Mouse (Mus musculus): ENCODE measurements around the gene St3gal3. TPM values are rescaled to one million over a fixed set of nuclear protein-coding genes. Genes with fewer than 3 reads are reported as not detected.

St3gal3 gene
- total and polyA plus RNA-seq, 3 experiments, result 6.9 to 13.8 (median 13.4) TPM

DNA sequence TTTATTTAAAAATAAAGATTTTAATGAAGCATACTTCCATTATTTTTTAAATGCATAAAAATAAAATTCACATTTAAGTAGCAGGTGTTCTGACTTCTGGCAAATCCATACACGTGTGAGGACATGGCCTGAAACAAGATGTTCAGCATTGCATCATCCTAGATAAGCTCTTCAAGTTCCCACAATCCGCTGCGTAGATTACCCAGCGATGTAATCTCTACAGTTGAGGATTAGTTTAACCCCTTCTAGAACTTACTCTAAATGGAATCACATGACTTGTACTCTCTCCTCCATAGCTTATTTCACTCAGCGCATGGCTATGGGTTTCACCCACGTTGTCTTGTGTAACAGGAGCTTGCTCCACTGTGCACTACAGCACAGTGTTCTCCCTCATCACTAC lies 33.2 kb downstream of the St3gal3 start:
- peaks cover 6% of the 10 kb centered on the region for H3K4me1 ChIP-seq (ENCODE audit: insufficient read depth, low read depth, low read length)
- DNase-seq (ENCODE audit: low spot score) (no peak), ATAC-seq (ENCODE audit: extremely low read depth, insufficient number of reproducible peaks, low FRiP score, poor library complexity, severe bottlenecking) (no peak)
- TF ChIP-seq TAL1 (conservative IDR thresholded peaks at IDR 0.05; ENCODE audit: low read depth, low read length) (no peak), CTCF (IDR thresholded peaks at IDR 0.05; ENCODE audit: low read depth, low read length) (no peak), GATA2 (IDR thresholded peaks at IDR 0.05; ENCODE audit: borderline replicate concordance, low read depth, low read length) (no peak), GATA1 (IDR thresholded peaks at IDR 0.05; ENCODE audit: borderline replicate concordance, low read length) (no peak), POLR2AphosphoS5 (IDR thresholded peaks at IDR 0.05; ENCODE audit: insufficient replicate concordance, low read depth, low read length) (no peak)
- peaks cover 69% of the 10 kb centered on the region for H3K36me3 ChIP-seq (replicated peaks)
- no peak overlapping the region for H3K4me3 ChIP-seq (ENCODE audit: low read depth, low read length)
- H3K27me3 ChIP-seq (ENCODE audit: insufficient read depth, low read length), result no peaks in the 10 kb centered on the region
- H3K9me3 ChIP-seq (replicated peaks), result no peaks in the 10 kb centered on the region

DNA sequence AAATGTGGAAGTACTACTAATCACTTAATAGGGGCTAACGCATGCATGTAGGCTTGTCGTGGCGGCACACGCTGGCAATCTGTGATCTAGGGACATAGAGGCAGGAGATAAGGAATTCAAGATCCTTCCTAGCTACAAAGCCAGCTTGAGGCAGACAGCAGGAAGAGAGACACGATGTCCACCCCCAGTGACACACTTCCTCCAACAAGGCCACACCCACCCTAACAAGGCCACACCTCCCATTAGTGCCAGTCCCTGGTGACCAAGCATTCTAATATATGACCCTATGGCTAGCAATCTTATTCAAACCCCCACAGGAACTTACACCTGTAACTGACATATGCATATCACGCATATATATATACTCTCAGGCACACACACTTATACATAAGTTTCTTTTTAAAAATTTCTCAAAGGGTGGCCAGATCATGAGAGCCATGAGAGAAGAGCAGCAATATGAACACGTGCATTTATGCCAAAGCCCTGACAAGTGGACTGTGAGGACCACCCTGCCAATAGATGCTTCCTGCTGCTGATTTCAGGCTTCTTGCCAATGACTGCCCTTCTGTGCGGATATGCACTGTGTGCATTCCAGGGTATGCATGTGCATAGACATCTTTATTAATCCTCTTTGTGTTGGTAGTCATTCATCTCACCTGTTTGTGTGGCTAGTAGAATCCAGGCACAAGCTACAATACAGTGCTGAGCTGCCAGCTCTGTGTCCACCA lies 34.9 kb downstream of the St3gal3 start:
- Histone ChIP-seq H3K4me3 (ENCODE audit: low read depth, low read length) (no peak overlapping the region), H3K27me3 (ENCODE audit: insufficient read depth, low read length) (no peaks in the 10 kb centered on the region), H3K9me3 (replicated peaks) (no peaks in the 10 kb centered on the region), H3K4me1 (ENCODE audit: insufficient read depth, low read depth, low read length) (peaks cover 6% of the 10 kb centered on the region), H3K36me3 (replicated peaks) (peaks cover 64% of the 10 kb centered on the region)
- no peak for ATAC-seq (ENCODE audit: extremely low read depth, insufficient number of reproducible peaks, low FRiP score, poor library complexity, severe bottlenecking)
- DNase-seq (ENCODE audit: low spot score), result no peak
- TF ChIP-seq TAL1 (conservative IDR thresholded peaks at IDR 0.05; ENCODE audit: low read depth, low read length) (no peak), POLR2AphosphoS5 (IDR thresholded peaks at IDR 0.05; ENCODE audit: insufficient replicate concordance, low read depth, low read length) (no peak), CTCF (IDR thresholded peaks at IDR 0.05; ENCODE audit: low read depth, low read length) (no peak), GATA2 (IDR thresholded peaks at IDR 0.05; ENCODE audit: borderline replicate concordance, low read depth, low read length) (no peak), GATA1 (IDR thresholded peaks at IDR 0.05; ENCODE audit: borderline replicate concordance, low read length) (no peak)

DNA sequence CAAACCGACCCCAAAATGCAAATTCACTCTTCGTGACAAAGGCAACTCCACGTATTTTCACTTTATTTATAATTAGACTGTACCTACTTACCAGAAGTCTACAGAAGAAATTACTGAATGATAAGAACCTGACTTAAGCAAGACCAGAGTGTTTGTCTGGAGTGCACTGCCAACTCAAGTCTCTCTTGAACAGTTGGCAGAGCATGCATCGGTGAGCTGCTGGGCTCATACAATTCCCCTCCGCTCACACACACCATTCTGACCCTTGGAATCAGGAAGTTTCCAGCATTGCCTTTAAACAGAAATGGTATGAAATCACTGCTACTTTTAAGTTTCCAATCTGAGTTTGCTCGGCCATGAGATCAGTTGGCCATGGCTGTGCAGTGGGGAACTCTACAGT lies 36.1 kb downstream of the St3gal3 start:
- peaks cover 69% of the 10 kb centered on the region for H3K36me3 ChIP-seq (replicated peaks)
- no peak overlapping the region for H3K4me3 ChIP-seq (ENCODE audit: low read depth, low read length)
- H3K27me3 ChIP-seq (ENCODE audit: insufficient read depth, low read length), result no peaks in the 10 kb centered on the region
- no peak for ATAC-seq (ENCODE audit: extremely low read depth, insufficient number of reproducible peaks, low FRiP score, poor library complexity, severe bottlenecking)
- no peaks in the 10 kb centered on the region for H3K9me3 ChIP-seq (replicated peaks)
- peaks cover 6% of the 10 kb centered on the region for H3K4me1 ChIP-seq (ENCODE audit: insufficient read depth, low read depth, low read length)
- TF ChIP-seq POLR2AphosphoS5 (IDR thresholded peaks at IDR 0.05; ENCODE audit: insufficient replicate concordance, low read depth, low read length), result no peak
- no peak for TF ChIP-seq TAL1 (conservative IDR thresholded peaks at IDR 0.05; ENCODE audit: low read depth, low read length)
- no peak for TF ChIP-seq GATA2 (IDR thresholded peaks at IDR 0.05; ENCODE audit: borderline replicate concordance, low read depth, low read length)
- no peak for DNase-seq (ENCODE audit: low spot score)

DNA sequence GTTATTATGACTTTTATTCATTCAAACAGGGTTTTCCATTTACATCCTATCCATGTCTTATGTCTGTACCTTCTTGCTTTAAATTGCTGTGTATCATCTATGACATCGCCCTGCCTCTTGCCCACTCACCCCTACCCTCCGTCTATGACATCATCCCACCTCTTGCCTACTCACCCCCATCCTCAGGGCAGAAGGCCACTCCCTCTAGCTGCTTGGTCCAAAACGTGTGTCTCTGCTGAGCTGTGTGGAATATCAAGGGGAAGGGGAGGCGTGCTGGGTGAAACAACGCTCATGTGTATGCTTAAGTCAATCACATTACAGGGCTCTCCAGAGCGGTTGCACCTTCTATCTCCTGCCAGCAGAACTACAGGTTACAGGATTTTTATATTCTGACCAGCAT lies 38.6 kb downstream of the St3gal3 start:
- H3K4me3 ChIP-seq (ENCODE audit: low read depth, low read length), result no peak overlapping the region
- ATAC-seq (ENCODE audit: extremely low read depth, insufficient number of reproducible peaks, low FRiP score, poor library complexity, severe bottlenecking) (no peak), DNase-seq (ENCODE audit: low spot score) (no peak)
- H3K9me3 ChIP-seq (replicated peaks), result no peaks in the 10 kb centered on the region
- H3K27me3 ChIP-seq (ENCODE audit: insufficient read depth, low read length), result no peaks in the 10 kb centered on the region
- TF ChIP-seq CTCF (IDR thresholded peaks at IDR 0.05; ENCODE audit: low read depth, low read length) (no peak), TAL1 (conservative IDR thresholded peaks at IDR 0.05; ENCODE audit: low read depth, low read length) (no peak), GATA1 (IDR thresholded peaks at IDR 0.05; ENCODE audit: borderline replicate concordance, low read length) (no peak), POLR2AphosphoS5 (IDR thresholded peaks at IDR 0.05; ENCODE audit: insufficient replicate concordance, low read depth, low read length) (no peak), GATA2 (IDR thresholded peaks at IDR 0.05; ENCODE audit: borderline replicate concordance, low read depth, low read length) (no peak)
- H3K36me3 ChIP-seq (replicated peaks), result peaks cover 58% of the 10 kb centered on the region
- H3K4me1 ChIP-seq (ENCODE audit: insufficient read depth, low read depth, low read length), result peaks cover 6% of the 10 kb centered on the region

DNA sequence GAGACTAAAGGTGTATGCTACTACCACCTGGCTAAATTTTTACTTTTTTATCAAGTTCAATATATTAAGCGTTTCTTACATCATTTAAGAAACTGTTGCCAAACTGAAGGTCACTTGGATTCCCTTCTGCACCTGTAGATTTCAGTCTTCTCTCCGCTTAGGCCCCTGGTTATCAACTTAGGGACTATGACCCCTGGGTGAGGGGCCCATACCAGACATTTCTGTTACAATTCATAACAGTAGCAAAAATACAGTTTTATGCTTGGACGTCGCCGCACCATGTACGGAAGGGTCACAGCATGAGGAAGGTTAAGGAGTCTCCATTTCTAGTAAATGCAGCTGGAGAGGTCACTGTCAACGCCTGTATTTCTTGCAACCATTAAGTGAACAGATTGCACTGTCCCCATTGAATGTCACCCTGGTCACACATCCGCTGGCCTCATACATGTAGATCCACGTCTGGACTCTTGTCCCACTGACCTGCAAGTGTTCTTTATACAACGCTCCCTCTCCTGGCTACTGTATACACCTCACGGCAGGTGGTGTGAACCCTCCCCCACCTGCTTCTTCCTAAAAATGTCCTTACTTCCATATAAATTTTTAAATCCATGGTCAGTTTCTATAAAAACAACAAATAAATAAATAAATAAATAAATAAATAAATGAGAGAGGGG lies 41.8 kb downstream of the St3gal3 start:
- Histone ChIP-seq H3K9me3 (replicated peaks) (no peaks in the 10 kb centered on the region), H3K36me3 (replicated peaks) (peaks cover 52% of the 10 kb centered on the region), H3K4me3 (ENCODE audit: low read depth, low read length) (no peak overlapping the region), H3K27me3 (ENCODE audit: insufficient read depth, low read length) (no peaks in the 10 kb centered on the region), H3K4me1 (ENCODE audit: insufficient read depth, low read depth, low read length) (peaks cover 16% of the 10 kb centered on the region)
- no peak for DNase-seq (ENCODE audit: low spot score)
- no peak for TF ChIP-seq TAL1 (conservative IDR thresholded peaks at IDR 0.05; ENCODE audit: low read depth, low read length)
- no peak for TF ChIP-seq CTCF (IDR thresholded peaks at IDR 0.05; ENCODE audit: low read depth, low read length)
- TF ChIP-seq GATA2 (IDR thresholded peaks at IDR 0.05; ENCODE audit: borderline replicate concordance, low read depth, low read length), result no peak
- TF ChIP-seq POLR2AphosphoS5 (IDR thresholded peaks at IDR 0.05; ENCODE audit: insufficient replicate concordance, low read depth, low read length), result no peak
- TF ChIP-seq GATA1 (IDR thresholded peaks at IDR 0.05; ENCODE audit: borderline replicate concordance, low read length), result no peak
- no peak for ATAC-seq (ENCODE audit: extremely low read depth, insufficient number of reproducible peaks, low FRiP score, poor library complexity, severe bottlenecking)

DNA sequence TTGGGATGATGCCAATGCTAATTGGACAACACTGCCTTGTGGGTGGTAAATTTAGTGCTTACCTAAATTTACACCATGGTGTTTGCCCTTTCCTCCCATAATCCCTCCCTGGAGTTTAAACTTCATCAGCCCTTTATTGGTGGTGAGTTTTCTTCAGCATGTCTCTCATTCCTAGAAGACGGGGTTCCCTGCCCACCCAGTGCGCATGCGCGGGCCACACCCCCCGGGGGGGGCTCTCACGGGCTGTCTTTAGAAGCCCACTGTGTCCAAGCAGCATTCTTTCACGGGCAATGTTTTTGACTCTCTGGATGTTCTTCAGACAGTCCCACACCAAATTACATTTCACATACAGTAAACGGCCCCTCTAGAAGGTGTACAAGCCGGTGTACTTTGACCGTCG lies 44.3 kb downstream of the St3gal3 start:
- TF ChIP-seq CTCF (IDR thresholded peaks at IDR 0.05; ENCODE audit: low read depth, low read length), result no peak
- TF ChIP-seq TAL1 (conservative IDR thresholded peaks at IDR 0.05; ENCODE audit: low read depth, low read length), result no peak
- TF ChIP-seq GATA2 (IDR thresholded peaks at IDR 0.05; ENCODE audit: borderline replicate concordance, low read depth, low read length), result no peak
- no peak for TF ChIP-seq POLR2AphosphoS5 (IDR thresholded peaks at IDR 0.05; ENCODE audit: insufficient replicate concordance, low read depth, low read length)
- no peak for TF ChIP-seq GATA1 (IDR thresholded peaks at IDR 0.05; ENCODE audit: borderline replicate concordance, low read length)
- no peaks in the 10 kb centered on the region for H3K27me3 ChIP-seq (ENCODE audit: insufficient read depth, low read length)
- peaks cover 16% of the 10 kb centered on the region for H3K4me1 ChIP-seq (ENCODE audit: insufficient read depth, low read depth, low read length)
- H3K4me3 ChIP-seq (ENCODE audit: low read depth, low read length), result no peak overlapping the region
- DNase-seq (ENCODE audit: low spot score), result no peak
- peaks cover 54% of the 10 kb centered on the region for H3K36me3 ChIP-seq (replicated peaks)
- ATAC-seq (ENCODE audit: extremely low read depth, insufficient number of reproducible peaks, low FRiP score, poor library complexity, severe bottlenecking), result no peak
- no peaks in the 10 kb centered on the region for H3K9me3 ChIP-seq (replicated peaks)

Measured in G1E (cell line).